Mouse (Mus musculus) small intestine, adult 2 months (tissue): ENCODE measurements at regions not wholly inside any gene's neighbourhood (a gene's known extent, or its start where the extent isn't known, plus 50 kb on each side); places are given as distances from the start of the nearest gene placed in this dataset.

Experiments
- CTCF ChIP-seq: fragments of 200-500 bp; IDR thresholded peaks from 2 replicates; pipeline ENCODE4 v1.5.1; 2012; ENCODE audit warnings: low read depth, mild to moderate bottlenecking, control low read depth, inconsistent platforms, low read length, moderate library complexity, mixed read lengths; ENCODE audit not compliant: insufficient replicate concordance, insufficient read length; ENCODE audit errors: extremely low read depth
- POLR2A ChIP-seq: fragments of 200-500 bp; IDR thresholded peaks from 2 replicates; pipeline ENCODE4 v1.6.1; 2012; ENCODE audit warnings: low read depth, mild to moderate bottlenecking, control low read depth, inconsistent platforms, low read length, moderate library complexity

DNA sequence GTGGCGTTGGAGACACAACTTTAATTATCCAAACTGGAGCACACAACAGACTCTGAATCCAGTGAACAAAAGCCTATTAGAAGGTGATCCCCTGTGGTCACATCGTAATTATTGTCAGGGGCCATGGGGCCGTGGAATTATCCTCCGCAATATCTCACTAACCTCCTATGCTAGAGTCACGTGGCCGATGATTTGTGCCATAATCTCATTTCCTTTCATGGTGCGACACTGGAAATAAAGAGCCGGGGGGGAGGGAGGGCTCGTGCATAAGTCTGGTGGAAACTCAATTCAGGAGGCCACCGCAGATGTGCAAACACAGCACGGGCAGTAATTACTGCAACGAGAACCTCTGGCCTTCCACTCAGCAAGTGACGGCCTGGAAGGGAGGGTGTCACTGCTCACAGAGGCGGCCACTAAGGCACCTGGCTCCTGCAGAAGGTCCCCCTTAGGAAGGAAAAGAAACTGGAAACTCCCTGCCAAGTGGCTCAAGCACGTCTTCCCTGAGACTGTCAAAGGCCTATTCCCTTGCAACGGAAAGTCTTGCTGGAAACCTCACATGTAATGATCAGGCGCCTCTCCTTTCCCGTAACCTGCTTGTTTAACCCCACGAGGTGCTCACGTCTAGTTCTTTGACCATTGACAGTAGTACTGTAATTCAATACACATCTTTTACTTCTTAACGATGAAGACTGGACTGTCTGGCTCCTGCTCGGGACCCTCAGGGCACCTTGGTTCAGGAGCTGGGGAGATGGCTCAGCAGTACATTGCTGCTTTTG is 65.6 kb upstream of the Gm10260 start:
- TF ChIP-seq CTCF, result no peak
- TF ChIP-seq POLR2A, result no peak
